Comparison of ENCODE assay signal across 8 mouse cellular contexts in genomic region chr11:98972215-98972614, GRCm38 (mm10). TPM values are rescaled to one million over a fixed set of nuclear protein-coding genes. Genes with fewer than 3 reads are reported as not detected.
DNase-seq lines count a peak whose midpoint lies in the region; ATAC-seq and TF ChIP-seq lines count a peak whose summit lies in the region.

No protein-coding gene starts in this region.

- no peak overlapping the region for H3K4me3 ChIP-seq in cerebellum, adult 2 months (replicated peaks; ENCODE audit: insufficient read depth, low read depth, low read length)
- H3K4me3 ChIP-seq in intestine, embryonic 16.5 days (ENCODE audit: low read length) = no peak overlapping the region
- H3K4me3 ChIP-seq in liver, embryonic 13.5 days (replicated peaks) = no peak overlapping the region
- no peak overlapping the region for H3K4me3 ChIP-seq in neural tube, embryonic 14.5 days (ENCODE audit: low read depth, low read length)

- H3K4me2 ChIP-seq in intestine, embryonic 16.5 days (ENCODE audit: low read depth, low read length) = no peak overlapping the region
- no peak overlapping the region for H3K4me2 ChIP-seq in liver, embryonic 13.5 days
- H3K4me2 ChIP-seq in neural tube, embryonic 14.5 days (ENCODE audit: low read depth, low read length) = no peak overlapping the region

- no peak for TF ChIP-seq POLR2A in cerebellum, adult 2 months (IDR thresholded peaks at IDR 0.05; ENCODE audit: borderline replicate concordance, insufficient read depth, low read length)

- peak; percentile 91 for TF ChIP-seq CTCF in cerebellum, adult 2 months (IDR thresholded peaks at IDR 0.05; ENCODE audit: borderline replicate concordance, insufficient read depth, low read depth, low read length)

- 38% methylated on average over 9 of the region's 9 CpGs for WGBS in cerebellum, adult 2 months
- WGBS in intestine, embryonic 16.5 days = 48% methylated on average over 9 of the region's 9 CpGs
- 48% methylated on average over 9 of the region's 9 CpGs for WGBS in liver, embryonic 13.5 days (ENCODE audit: insufficient replicate concordance)
- whole genome bisulfite sequencing in neural tube, embryonic 14.5 days = 58% methylated on average over 9 of the region's 9 CpGs

- peak; percentile 40 for ATAC-seq in intestine, embryonic 16.5 days
- ATAC-seq in liver, embryonic 13.5 days (ENCODE audit: low read depth) = peak; percentile 54
- no peak for ATAC-seq in neural tube, embryonic 14.5 days (ENCODE audit: low read depth)

- H3K9ac ChIP-seq in intestine, embryonic 16.5 days (ENCODE audit: low read depth, low read length) = no peak overlapping the region
- H3K9ac ChIP-seq in liver, embryonic 13.5 days = no peak overlapping the region
- H3K9ac ChIP-seq in neural tube, embryonic 14.5 days (replicated peaks; ENCODE audit: low read depth, low read length) = no peak overlapping the region

- H3K27me3 ChIP-seq in cerebellum, adult 2 months (ENCODE audit: control insufficient read depth, insufficient read depth, low read length) = no peaks in the 10 kb centered on the region
- H3K27me3 ChIP-seq in intestine, embryonic 16.5 days (replicated peaks; ENCODE audit: control insufficient read depth, insufficient read depth, low read length) = no peaks in the 10 kb centered on the region
- H3K27me3 ChIP-seq in liver, embryonic 13.5 days = peaks cover 31% of the 10 kb centered on the region
- H3K27me3 ChIP-seq in neural tube, embryonic 14.5 days (ENCODE audit: control insufficient read depth, insufficient read depth, low read length) = no peaks in the 10 kb centered on the region

- H3K36me3 ChIP-seq in intestine, embryonic 16.5 days (ENCODE audit: control insufficient read depth, insufficient read depth, low read length) = peaks cover 46% of the 10 kb centered on the region
- H3K36me3 ChIP-seq in liver, embryonic 13.5 days = peaks cover 36% of the 10 kb centered on the region
- H3K36me3 ChIP-seq in neural tube, embryonic 14.5 days (ENCODE audit: control insufficient read depth, insufficient read depth, low read length) = peaks cover 13% of the 10 kb centered on the region

- no peak overlapping the region for H3K27ac ChIP-seq in cerebellum, adult 2 months (ENCODE audit: insufficient read depth, low read length)
- H3K27ac ChIP-seq in intestine, embryonic 16.5 days (ENCODE audit: low read length) = no peak overlapping the region
- no peak overlapping the region for H3K27ac ChIP-seq in liver, embryonic 13.5 days
- H3K27ac ChIP-seq in neural tube, embryonic 14.5 days (ENCODE audit: low read depth, low read length) = peak overlapping the region; percentile 4; the same call in 1 of the 2 replicates

- no peaks in the 10 kb centered on the region for H3K9me3 ChIP-seq in intestine, embryonic 16.5 days (ENCODE audit: control insufficient read depth, low read length)
- no peaks in the 10 kb centered on the region for H3K9me3 ChIP-seq in liver, embryonic 13.5 days (replicated peaks)
- no peaks in the 10 kb centered on the region for H3K9me3 ChIP-seq in neural tube, embryonic 14.5 days (ENCODE audit: control insufficient read depth, low read length)

- H3K4me1 ChIP-seq in cerebellum, adult 2 months (ENCODE audit: control insufficient read depth, insufficient read depth, low read length) = peaks cover 24% of the 10 kb centered on the region
- H3K4me1 ChIP-seq in intestine, embryonic 16.5 days (ENCODE audit: control insufficient read depth, insufficient read depth, low read length) = peaks cover 43% of the 10 kb centered on the region
- H3K4me1 ChIP-seq in liver, embryonic 13.5 days (replicated peaks) = peaks cover 31% of the 10 kb centered on the region
- peaks cover 44% of the 10 kb centered on the region for H3K4me1 ChIP-seq in neural tube, embryonic 14.5 days (ENCODE audit: control insufficient read depth, insufficient read depth, low read length)

- peak; percentile 65 to 82 for DNase-seq in urinary bladder, adult 18-20 months (ENCODE audit: low spot score in 2 of 2)
- no peak for DNase-seq in urinary bladder, postnatal 10 days (ENCODE audit: low spot score)
- peak; percentile 82 to 92 for DNase-seq in cerebellum, adult 2 months
- peak; percentile 88 for DNase-seq in gastrocnemius, adult 18-20 months (ENCODE audit: low spot score)
- DNase-seq in liver, embryonic 13.5 days = peak; percentile 66
- peak; percentile 83 for DNase-seq in thymus, postnatal 0 days (ENCODE audit: low spot score)

RNA-seq across cellular contexts. Expression of gene Gjd3, which starts 10.6 kb away (rescaled TPM):
- polyA plus RNA-seq in cerebellum, adult 2 months (2012; rRNA removed) = 1.2 and 2.1 TPM in 2 replicates
- total RNA-seq in gastrocnemius, adult 18-20 months (2021) = not detected
- 0.17 TPM in 1 of 2 replicates, not detected in the other for polyA plus RNA-seq in intestine, embryonic 16.5 days (2015; fragmentation: Nextera tagmentation; extraction: Ambion mirVana)
- polyA plus RNA-seq in liver, embryonic 13.5 days (2015; fragmentation: Nextera tagmentation; extraction: Ambion mirVana) = not detected in 2 replicates
- 0.89 and 2.2 TPM in 2 replicates for polyA plus RNA-seq in neural tube, embryonic 14.5 days (2014; fragmentation: Nextera tagmentation; extraction: Ambion mirVana)
- 0.27 and 0.51 TPM in 2 replicates for polyA plus RNA-seq in thymus, postnatal 0 days (2015; fragmentation: Nextera tagmentation; extraction: Ambion mirVana)

RNA-seq across cellular contexts. Expression of gene Rara, which starts 44.6 kb away (rescaled TPM):
- polyA plus RNA-seq in cerebellum, adult 2 months (2012; rRNA removed) = 13.5 and 15.4 TPM in 2 replicates
- 10 to 100 TPM; 12.9 to 13.2 TPM for total RNA-seq in gastrocnemius, adult 18-20 months (2021)
- polyA plus RNA-seq in intestine, embryonic 16.5 days (2015; fragmentation: Nextera tagmentation; extraction: Ambion mirVana) = 28.2 and 31.2 TPM in 2 replicates
- 3.4 and 3.8 TPM in 2 replicates for polyA plus RNA-seq in liver, embryonic 13.5 days (2015; fragmentation: Nextera tagmentation; extraction: Ambion mirVana)
- 22.1 and 22.3 TPM in 2 replicates for polyA plus RNA-seq in neural tube, embryonic 14.5 days (2014; fragmentation: Nextera tagmentation; extraction: Ambion mirVana)
- polyA plus RNA-seq in thymus, postnatal 0 days (2015; fragmentation: Nextera tagmentation; extraction: Ambion mirVana) = 40.4 and 41.0 TPM in 2 replicates

RNA-seq across cellular contexts. Expression of gene Top2a, which starts 51.8 kb away (rescaled TPM):
- polyA plus RNA-seq in cerebellum, adult 2 months (2012; rRNA removed) = 0.11 and 0.25 TPM in 2 replicates
- total RNA-seq in gastrocnemius, adult 18-20 months (2021) = under 1 TPM; 0.09 to 0.21 TPM
- 132 and 149 TPM in 2 replicates for polyA plus RNA-seq in intestine, embryonic 16.5 days (2015; fragmentation: Nextera tagmentation; extraction: Ambion mirVana)
- polyA plus RNA-seq in liver, embryonic 13.5 days (2015; fragmentation: Nextera tagmentation; extraction: Ambion mirVana) = 208 and 245 TPM in 2 replicates
- polyA plus RNA-seq in neural tube, embryonic 14.5 days (2014; fragmentation: Nextera tagmentation; extraction: Ambion mirVana) = 18.3 and 24.8 TPM in 2 replicates
- polyA plus RNA-seq in thymus, postnatal 0 days (2015; fragmentation: Nextera tagmentation; extraction: Ambion mirVana) = 298 and 329 TPM in 2 replicates

Comparison
In these comparisons a context has a peak if more than half of its experiments do, and no peak if none do; other contexts are left out.
1. RNA of gene Top2a, which starts 51.8 kb away (polyA plus RNA-seq): 298 to 329 TPM in thymus, postnatal 0 days, 208 to 245 TPM in liver, embryonic 13.5 days, 132 to 149 TPM in intestine, embryonic 16.5 days and 18.3 to 24.8 TPM in neural tube, embryonic 14.5 days; 0.11 to 0.25 TPM in cerebellum, adult 2 months; every median in the first group is over 10 times any median in the second.